Mouse (Mus musculus) effector memory CD4-positive, alpha-beta T cell, adult 7 months (primary cell): Measurements from ENCODE around the gene Sh2d1a. TPM values are rescaled to one million over a fixed set of nuclear protein-coding genes. Genes with fewer than 3 reads are reported as not detected.

Source experiments
- polyA plus RNA-seq: library from polyadenylated mRNA; unstranded; fragments of 100-300 nt; shearing (Covaris generic); gene quantifications from one replicate; pipeline ENCODE4 v1.2.1, GENCODE M21; 2017

The Sh2d1a gene
- 145 TPM for polyA plus RNA-seq

DNA sequence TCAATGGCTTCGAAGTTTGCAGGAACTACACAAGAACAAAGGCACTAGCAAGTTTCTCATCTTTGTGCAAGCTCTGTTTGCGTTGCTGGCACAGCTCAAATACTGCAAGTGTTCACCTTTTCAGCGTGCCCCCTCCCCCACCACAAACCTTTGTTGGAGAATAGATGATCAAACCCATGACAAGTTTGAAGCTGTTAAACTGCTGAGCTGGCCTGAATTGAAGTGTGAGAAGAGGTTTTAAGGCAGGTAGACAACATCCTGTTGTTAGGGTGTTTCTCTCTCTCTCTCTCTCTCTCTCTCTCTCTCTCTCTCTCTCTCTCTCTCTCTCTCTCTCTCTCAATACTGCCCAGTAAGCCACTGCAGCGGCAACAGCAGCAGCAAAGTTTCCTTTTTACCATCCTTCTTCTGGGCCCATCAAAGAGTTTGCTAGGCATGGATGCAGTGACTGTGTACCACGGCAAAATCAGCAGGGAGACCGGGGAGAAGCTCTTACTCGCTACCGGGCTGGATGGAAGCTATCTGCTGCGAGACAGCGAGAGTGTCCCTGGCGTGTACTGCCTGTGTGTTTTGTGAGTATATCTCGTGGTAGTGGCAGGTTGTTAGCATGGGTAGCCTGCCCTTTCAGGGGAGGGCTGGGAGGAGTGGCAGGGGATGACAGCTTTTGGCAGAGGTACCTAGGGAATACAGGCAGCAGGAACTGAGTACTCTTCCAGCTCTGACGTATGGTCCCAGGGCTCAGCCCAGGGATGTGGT, at the start of gene Sh2d1a:
Gene Sh2d1a, plus strand, starts transcription at position 163 of the 753 bp plus-strand sequence.

DNA sequence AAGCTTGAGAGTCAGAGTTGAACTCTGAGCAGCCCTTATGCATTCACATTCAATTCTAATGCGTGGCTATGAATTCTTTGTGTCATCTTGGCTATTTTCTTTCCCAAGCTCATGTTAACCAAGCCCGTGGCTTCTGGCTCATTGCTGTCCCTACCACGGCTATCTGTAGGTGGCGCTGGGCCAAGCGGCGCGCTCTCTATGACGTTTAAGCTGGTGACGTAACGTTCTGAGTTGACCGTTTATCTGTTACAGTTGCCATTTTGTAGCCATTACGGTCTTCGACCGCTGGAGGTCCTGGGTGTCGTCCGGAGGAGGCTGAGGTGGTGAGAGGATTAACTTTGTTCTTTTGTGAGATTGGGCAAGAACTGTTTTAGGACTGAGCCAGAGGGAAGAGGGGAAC, 12.8 kb upstream of the Sh2d1a start, which contains the start of gene Tex13c2:
Gene Tex13c2, plus strand, starts transcription at position 246 of the 400 bp plus-strand sequence.

Other genes with a start within 250 kb of the Sh2d1a start
- not detected for gene Tex13c2, start 12.8 kb upstream of the Sh2d1a start, polyA plus RNA-seq